Mouse (Mus musculus) bone marrow, adult 2 months (tissue): ENCODE measurements around the gene Rnf113a2.

Source experiments
- CTCF ChIP-seq: fragments of 200-500 bp; IDR thresholded peaks from 2 replicates; pipeline ENCODE4 v1.5.1; 2011; ENCODE audit warnings: low read length, control low read depth; ENCODE audit not compliant: control insufficient read depth, insufficient read depth
- POLR2A ChIP-seq: fragments of 200-500 bp; IDR thresholded peaks from 2 replicates; pipeline ENCODE4 v1.6.1; 2011; ENCODE audit warnings: low read depth, mild to moderate bottlenecking, control low read depth, low read length, borderline replicate concordance; ENCODE audit not compliant: control insufficient read depth

GRCm38 (mm10) chr12:84459845-84460244 lies 42.8 kb downstream of the Rnf113a2 start:
- no peak for TF ChIP-seq CTCF
- TF ChIP-seq POLR2A, result no peak
